Mouse (Mus musculus) hindbrain, embryonic 11.5 days (tissue): ENCODE data around the gene Gm266. TPM values are rescaled to one million over a fixed set of nuclear protein-coding genes. Genes with fewer than 3 reads are reported as not detected.

Source experiments
- ATAC-seq: fragments of 200-750 bp; cut with Nextera tagmentation; 2 replicates; pipeline ENCODE4 v1.8.0; 2017; ENCODE audit warnings: mild to moderate bottlenecking, moderate TSS enrichment, moderate library complexity; ENCODE audit not compliant: low FRiP score
- DNase-seq: peaks from one replicate; pipeline ENCODE4 v3.0.0-alpha.2; 2015; ENCODE audit warnings: low spot score
- H3K27ac ChIP-seq: fragments of 300-500 bp; sonication (generic); 2 replicates; pipeline ENCODE4 v1.5.1; 2014; ENCODE audit warnings: mild to moderate bottlenecking, low read depth, low read length
- H3K27me3 ChIP-seq: fragments of 300-500 bp; sonication (generic); 2 replicates; pipeline ENCODE4 v1.6.1; 2014; ENCODE audit warnings: mild to moderate bottlenecking, low read length, moderate library complexity, mixed read lengths; ENCODE audit not compliant: control insufficient read depth, insufficient read depth
- H3K36me3 ChIP-seq: fragments of 300-500 bp; sonication (generic); 2 replicates; pipeline ENCODE4 v1.6.1; 2014; ENCODE audit warnings: mild to moderate bottlenecking, low read length, moderate library complexity, mixed read lengths; ENCODE audit not compliant: control insufficient read depth, insufficient read depth
- H3K4me1 ChIP-seq: fragments of 300-500 bp; sonication (generic); replicated peaks from 2 replicates; pipeline ENCODE4 v1.6.1; 2014; ENCODE audit warnings: low read length, mixed read lengths; ENCODE audit not compliant: control insufficient read depth, insufficient read depth
- H3K4me2 ChIP-seq: fragments of 300-500 bp; sonication (generic); replicated peaks from 2 replicates; pipeline ENCODE4 v1.6.1; 2014; ENCODE audit warnings: mild to moderate bottlenecking, low read depth, low read length
- H3K4me3 ChIP-seq: fragments of 300-500 bp; sonication (generic); 2 replicates; pipeline ENCODE4 v1.5.1; 2014; ENCODE audit warnings: low read depth, low read length
- H3K9ac ChIP-seq: fragments of 300-500 bp; sonication (generic); 2 replicates; pipeline ENCODE4 v1.6.1; 2014; ENCODE audit warnings: low read depth, low read length
- H3K9me3 ChIP-seq: fragments of 300-500 bp; sonication (generic); 2 replicates; pipeline ENCODE4 v1.6.1; 2016; ENCODE audit warnings: low read length; ENCODE audit not compliant: control insufficient read depth
- WGBS: fragments of 180-500 bp; shearing (Covaris S2); extraction: QIAGEN DNeasy Blood & Tissue Kit; methylation state at CpG from one replicate; pipeline ENCODE4 v1.1.7; 2014; 5-methylcytosine and 5-hydroxymethylcytosine counted together
- polyA plus RNA-seq: library from polyadenylated mRNA; unstranded; fragments of >200 nt; fragmentation: Nextera tagmentation; extraction: Ambion mirVana; gene quantifications from 2 replicates; pipeline ENCODE4 v1.2.1, GENCODE M21; 2014

Gm266 gene
- polyA plus RNA-seq, 1 experiment from 2014 or later: 10.1 TPM

DNA sequence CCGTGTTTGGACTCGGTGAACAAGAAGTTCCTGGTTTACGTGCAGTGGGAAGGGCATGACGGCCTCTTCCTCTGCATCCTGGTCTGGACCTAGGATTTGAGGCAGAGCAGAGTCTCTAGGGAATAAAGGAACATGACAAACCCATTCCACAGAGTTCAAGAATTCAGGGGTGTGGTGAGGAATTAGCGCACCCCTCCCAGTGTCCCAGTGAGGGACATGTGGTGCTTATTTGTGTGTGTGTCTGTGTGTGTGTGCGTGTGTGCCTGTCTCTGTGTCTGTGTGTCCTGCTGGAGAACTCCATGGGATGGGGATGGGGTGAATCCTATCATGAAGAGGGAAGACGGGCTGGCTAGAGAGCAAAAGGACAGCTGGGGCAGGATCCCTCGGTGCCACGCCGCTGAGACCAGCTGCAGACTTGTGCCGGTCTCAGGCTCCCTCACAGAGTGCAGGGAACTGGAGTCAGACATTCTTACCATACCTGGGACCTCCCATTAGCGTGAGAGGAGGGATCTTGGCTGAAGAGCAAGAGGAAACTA, 30.2 kb downstream of the Gm266 start:
- Histone ChIP-seq H3K9me3 (no peaks in the 10 kb centered on the region), H3K4me3 (no peak overlapping the region), H3K36me3 (no peaks in the 10 kb centered on the region), H3K4me2 (no peak overlapping the region), H3K9ac (no peak overlapping the region), H3K27ac (no peak overlapping the region), H3K4me1 (no peaks in the 10 kb centered on the region), H3K27me3 (peaks cover 14% of the 10 kb centered on the region)
- ATAC-seq (no peak), DNase-seq (no peak)
- 67% methylated on average over 12 of the region's 12 CpGs for whole genome bisulfite sequencing

DNA sequence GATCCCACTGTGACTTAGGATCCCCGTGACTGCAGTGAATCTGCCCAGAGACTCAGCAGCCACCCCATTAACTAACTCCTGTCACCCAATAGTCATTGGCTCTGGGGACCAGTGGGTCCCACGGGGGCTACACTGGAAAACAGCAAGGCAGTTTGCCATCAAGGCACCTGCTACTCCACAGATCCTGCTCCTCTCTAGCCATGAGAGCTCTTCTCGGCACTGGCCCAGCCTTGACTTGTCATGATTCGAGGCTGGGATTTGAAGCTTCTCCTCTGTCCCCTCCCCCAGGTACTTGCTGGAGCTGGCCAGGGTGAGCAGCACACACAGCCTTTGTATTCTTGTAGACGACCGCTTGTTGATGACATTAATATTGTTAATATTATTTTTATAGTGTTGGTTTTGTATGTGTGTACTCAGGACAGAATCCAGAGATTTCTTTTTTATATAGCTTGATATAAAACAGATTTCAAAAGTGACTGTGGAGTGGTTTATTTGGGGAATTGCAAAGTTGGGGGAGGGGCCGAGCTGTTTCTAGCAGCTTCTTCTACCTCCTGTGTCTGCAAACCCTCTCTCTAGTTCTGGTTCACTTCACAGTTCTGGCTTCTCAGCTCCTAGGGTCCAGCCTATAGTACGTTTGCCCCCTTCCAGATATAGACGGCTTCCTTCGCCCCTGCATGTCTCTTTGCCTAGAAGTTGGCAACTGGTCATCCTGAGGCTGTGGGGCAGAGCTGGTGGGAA, 30.9 kb downstream of the Gm266 start:
- 74% methylated on average over 10 of the region's 10 CpGs for WGBS
- no peak overlapping the region for H3K27ac ChIP-seq
- ATAC-seq: no peak
- no peak overlapping the region for H3K9ac ChIP-seq
- H3K36me3 ChIP-seq: no peaks in the 10 kb centered on the region
- DNase-seq: no peak
- H3K4me2 ChIP-seq: no peak overlapping the region
- H3K4me1 ChIP-seq: no peaks in the 10 kb centered on the region
- H3K4me3 ChIP-seq: no peak overlapping the region
- H3K9me3 ChIP-seq: no peaks in the 10 kb centered on the region
- H3K27me3 ChIP-seq: peaks cover 21% of the 10 kb centered on the region

DNA sequence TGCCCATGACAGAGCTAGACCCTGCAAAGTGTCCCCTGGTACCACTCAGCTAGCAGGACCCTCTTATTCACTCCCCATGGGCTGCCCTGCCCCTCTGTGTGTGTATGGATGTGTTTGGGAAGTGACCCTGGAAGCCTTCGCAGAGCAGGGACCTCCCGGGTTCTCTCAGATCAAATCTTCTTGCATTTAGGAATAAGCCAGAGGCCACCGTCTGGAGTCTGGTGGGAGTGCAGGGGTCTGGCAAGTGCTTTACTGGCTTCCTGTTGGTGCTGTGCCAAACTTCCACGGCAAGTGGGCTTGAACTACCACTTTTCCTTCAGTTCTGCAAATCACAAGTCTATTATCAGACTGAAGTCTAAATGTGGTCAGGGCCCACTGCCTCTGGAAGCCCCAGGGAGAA, 31.6 kb downstream of the Gm266 start:
- Histone ChIP-seq H3K9me3 (no peaks in the 10 kb centered on the region), H3K4me2 (no peak overlapping the region), H3K4me3 (no peak overlapping the region), H3K4me1 (no peaks in the 10 kb centered on the region), H3K27ac (no peak overlapping the region), H3K9ac (no peak overlapping the region), H3K36me3 (no peaks in the 10 kb centered on the region), H3K27me3 (peaks cover 25% of the 10 kb centered on the region)
- 41% methylated on average over 4 of the region's 4 CpGs for WGBS
- ATAC-seq (no peak), DNase-seq (no peak)

DNA sequence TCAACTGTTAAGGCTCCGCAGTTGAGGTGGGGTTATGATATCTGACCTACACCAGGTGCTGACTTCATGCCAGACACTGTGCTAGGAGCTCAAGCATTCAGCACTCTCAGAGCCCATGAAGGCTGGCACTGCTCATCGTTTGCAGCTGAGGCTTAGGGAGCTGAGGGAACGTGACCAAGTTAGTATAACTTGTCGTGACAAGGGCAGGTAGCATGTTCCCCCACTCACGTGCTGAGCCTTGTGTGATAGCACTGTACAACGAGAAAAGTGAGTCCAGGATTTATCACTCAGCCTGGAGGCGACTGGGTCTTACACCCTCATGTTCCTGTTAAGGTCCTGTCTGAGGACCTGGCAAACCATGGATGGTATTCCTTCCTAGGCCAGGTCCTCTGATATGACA, 34.1 kb downstream of the Gm266 start:
- DNase-seq (no peak), ATAC-seq (no peak)
- H3K27me3 ChIP-seq: peaks cover 50% of the 10 kb centered on the region
- no peak overlapping the region for H3K27ac ChIP-seq
- WGBS: 85% methylated on average over 7 of the region's 7 CpGs
- H3K4me2 ChIP-seq: no peak overlapping the region
- H3K9me3 ChIP-seq: no peaks in the 10 kb centered on the region
- H3K36me3 ChIP-seq: no peaks in the 10 kb centered on the region
- H3K4me1 ChIP-seq: no peaks in the 10 kb centered on the region; the same call in 1 of the 2 replicates
- no peak overlapping the region for H3K9ac ChIP-seq
- no peak overlapping the region for H3K4me3 ChIP-seq

DNA sequence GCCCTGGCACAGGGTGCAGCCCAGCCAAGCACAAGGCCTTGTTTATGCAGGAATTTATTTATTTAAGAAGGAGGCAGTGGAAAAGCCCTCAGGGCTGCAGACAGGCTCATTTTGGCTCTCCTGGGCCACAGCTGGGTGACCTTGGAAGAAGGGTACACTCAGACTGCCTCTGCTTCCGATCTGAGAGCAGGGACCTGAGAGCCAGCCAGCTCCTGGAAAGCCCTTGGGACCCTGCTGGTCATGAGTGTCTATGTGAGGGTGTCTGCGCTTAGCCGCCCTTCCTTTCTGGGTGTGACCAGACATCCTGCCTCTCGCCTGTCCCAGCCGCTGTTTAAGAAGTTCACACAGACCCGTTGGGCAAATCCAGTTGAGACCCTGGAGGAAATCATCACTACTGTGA, 35.3 kb downstream of the Gm266 start:
- H3K27me3 ChIP-seq: peaks cover 62% of the 10 kb centered on the region
- H3K27ac ChIP-seq: no peak overlapping the region
- H3K4me1 ChIP-seq: peaks cover 3% of the 10 kb centered on the region
- H3K4me2 ChIP-seq: no peak overlapping the region
- ATAC-seq (no peak), DNase-seq (no peak)
- 36% methylated on average over 6 of the region's 6 CpGs for WGBS
- no peaks in the 10 kb centered on the region for H3K36me3 ChIP-seq
- no peaks in the 10 kb centered on the region for H3K9me3 ChIP-seq
- no peak overlapping the region for H3K4me3 ChIP-seq
- no peak overlapping the region for H3K9ac ChIP-seq

DNA sequence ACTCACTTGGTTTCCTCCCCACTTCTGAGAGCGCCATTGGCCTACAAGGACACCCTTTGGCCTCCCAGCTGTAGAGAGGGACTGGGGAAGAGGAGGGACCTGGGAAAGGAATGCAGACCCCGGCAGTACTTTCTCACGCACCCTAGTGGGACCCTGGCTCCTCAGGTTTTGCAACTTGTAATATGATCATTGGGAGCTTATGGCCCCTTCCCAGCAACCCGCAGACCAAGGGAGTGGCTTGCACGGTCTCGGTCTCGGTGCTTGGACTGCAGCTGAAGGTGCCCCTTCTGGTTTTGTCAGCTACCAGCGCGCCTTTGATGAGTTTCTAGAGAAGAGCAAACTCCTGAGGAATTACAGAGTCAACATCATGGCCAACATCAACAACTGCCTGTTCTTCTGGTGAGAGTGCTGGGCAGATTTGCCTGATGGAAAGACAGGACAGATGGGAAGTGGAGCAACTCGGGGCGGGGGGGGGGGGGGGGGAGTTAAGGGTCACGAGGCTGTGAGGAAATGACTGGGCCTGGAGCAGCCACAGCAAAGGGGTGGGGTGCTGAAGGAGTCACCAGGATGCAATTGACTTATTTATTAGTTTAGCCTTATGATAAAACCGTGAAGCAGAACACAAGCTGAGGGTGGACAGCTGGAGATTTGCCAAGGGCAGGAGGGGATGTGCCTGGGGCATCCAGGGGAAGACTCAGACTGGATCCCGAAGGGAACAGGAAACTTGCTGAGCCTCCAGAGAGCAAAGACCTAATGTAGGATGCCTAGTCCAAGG, 36.5 kb downstream of the Gm266 start:
- Histone ChIP-seq H3K9ac (no peak overlapping the region), H3K36me3 (no peaks in the 10 kb centered on the region), H3K27ac (no peak overlapping the region), H3K27me3 (peaks cover 74% of the 10 kb centered on the region), H3K4me2 (no peak overlapping the region), H3K4me3 (no peak overlapping the region), H3K4me1 (peaks cover 5% of the 10 kb centered on the region), H3K9me3 (no peaks in the 10 kb centered on the region)
- no peak for ATAC-seq
- WGBS: 20% methylated on average over 13 of the region's 14 CpGs
- no peak for DNase-seq

DNA sequence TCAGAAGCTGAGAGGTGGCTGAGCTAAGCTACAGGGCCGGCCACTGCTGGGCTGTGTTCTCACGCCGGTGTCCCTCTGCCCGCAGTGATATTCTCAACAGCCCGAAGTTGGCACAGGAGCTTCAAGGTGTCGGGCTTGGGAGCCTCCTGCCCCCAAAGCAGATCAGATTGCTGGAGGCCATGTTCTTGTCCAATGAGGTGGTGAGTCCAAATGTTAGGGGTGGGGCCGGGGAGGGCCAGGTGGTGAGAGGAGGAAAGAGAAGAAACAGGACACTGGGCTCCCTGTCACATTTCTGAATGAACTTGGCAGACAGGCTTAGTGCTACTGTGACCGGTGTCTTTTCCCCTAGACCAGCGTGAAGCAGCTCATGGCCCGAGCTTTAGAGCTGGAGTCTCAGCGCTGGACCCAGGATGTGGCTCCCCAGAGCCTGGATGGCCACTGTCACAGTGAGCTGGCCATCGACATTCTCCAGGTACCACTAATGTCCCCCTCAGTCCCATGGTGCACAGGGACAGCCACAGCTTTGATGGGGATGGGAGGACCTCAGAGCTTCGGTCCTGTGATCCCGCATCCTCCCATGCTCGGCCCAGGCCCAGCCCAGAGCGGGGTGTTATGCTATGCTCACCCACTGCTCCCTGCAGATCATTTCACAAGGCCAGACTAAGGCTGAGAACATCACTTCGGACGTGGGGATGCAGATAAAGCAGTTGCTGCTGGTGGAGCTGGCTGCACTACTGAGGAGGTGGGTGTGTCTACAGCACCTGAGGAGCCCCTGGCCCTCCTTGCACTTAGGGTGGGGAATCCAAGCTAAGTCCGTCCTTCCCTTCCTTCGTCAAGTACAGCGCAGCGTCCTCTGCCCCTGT, 37.5 kb downstream of the Gm266 start:
- ATAC-seq (no peak), DNase-seq (no peak)
- no peak overlapping the region for H3K4me2 ChIP-seq
- no peaks in the 10 kb centered on the region for H3K9me3 ChIP-seq
- WGBS: 13% methylated on average over 22 of the region's 22 CpGs
- no peak overlapping the region for H3K27ac ChIP-seq
- no peak overlapping the region for H3K9ac ChIP-seq
- no peak overlapping the region for H3K4me3 ChIP-seq
- no peaks in the 10 kb centered on the region for H3K36me3 ChIP-seq
- H3K4me1 ChIP-seq: peaks cover 5% of the 10 kb centered on the region
- peaks cover 84% of the 10 kb centered on the region for H3K27me3 ChIP-seq

DNA sequence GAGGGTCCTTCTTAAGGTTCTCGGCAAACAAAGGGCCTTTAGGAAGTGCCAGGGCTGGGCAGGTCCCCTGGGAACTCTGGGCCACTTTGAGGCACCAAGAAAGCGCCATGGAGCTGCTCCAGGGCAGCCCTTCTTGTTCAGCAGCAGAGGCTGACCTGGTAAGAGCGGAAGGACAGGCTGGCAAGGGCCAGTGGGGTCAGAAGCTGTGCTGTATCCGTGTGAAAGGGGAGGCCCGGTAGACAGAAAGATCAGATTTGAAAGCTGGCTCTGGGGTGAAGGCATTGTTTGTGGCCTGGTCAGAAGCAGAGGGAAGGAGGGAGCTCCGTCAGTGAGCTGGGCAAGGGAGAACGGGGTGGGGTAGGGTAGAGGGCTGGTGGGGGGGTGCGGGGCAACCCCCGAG, 38.3 kb downstream of the Gm266 start:
- Histone ChIP-seq H3K27ac (no peak overlapping the region), H3K4me3 (no peak overlapping the region), H3K4me2 (no peak overlapping the region), H3K36me3 (no peaks in the 10 kb centered on the region), H3K4me1 (peaks cover 11% of the 10 kb centered on the region), H3K9ac (no peak overlapping the region), H3K9me3 (no peaks in the 10 kb centered on the region), H3K27me3 (peaks cover 92% of the 10 kb centered on the region)
- ATAC-seq: no peak
- no peak for DNase-seq
- 18% methylated on average over 9 of the region's 9 CpGs for WGBS
